Mouse (Mus musculus) cerebellum, adult 18-20 months (tissue): ENCODE measurements around the gene Prkn.
A peak's percentile ranks its signal among the peaks of the same experiment; 100 is the strongest.
"Not testable (repeated sequence)": the region's sequence is repeated elsewhere in the genome, so short reads cannot be mapped to it uniquely, and the experiment has no call there.

Source experiments
- DNase-seq, 2 experiments: peaks; one replicate each; pipeline ENCODE4 v3.0.0; 2021

Prkn gene

DNA sequence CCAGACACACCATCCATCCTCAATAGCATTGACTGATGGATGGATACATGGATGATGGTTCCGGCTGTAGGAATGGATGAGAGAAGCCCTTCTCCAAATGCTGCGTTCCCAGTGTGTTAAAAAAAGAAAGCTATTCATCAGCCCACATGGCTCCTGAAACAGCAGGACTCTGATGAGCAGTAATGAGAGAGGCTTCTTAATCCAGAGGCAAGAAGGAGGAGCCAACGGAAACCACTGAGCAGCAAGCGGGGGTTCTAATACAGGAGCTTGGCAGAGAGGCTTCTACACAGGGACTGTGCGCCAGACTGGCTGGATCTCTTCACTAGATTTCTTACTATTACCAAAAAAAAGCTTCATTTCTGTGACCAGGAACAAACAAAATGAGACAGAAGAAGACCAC lies 1093.6 kb downstream of the Prkn start:
- no peak for DNase-seq

DNA sequence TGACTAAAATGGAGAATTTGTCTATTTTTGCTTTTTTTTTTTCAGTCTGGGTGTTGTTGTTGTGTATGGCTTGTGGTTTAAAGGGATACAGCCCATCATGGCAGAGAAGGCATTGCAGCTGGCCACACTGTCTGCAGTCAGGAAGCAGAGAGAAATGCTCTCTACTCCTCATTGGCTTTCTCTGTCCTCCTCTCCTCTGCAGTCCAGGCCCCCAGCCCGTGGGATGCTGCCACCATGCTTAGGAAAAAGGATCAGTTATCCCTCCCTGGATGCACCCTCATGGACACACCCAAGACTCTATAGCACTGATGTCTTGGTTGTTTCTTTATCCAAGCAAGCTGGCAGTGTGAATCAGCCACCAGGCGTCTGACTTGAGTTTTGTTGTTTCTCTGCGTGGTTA lies 1107.3 kb downstream of the Prkn start:
- DNase-seq, result no peak

DNA sequence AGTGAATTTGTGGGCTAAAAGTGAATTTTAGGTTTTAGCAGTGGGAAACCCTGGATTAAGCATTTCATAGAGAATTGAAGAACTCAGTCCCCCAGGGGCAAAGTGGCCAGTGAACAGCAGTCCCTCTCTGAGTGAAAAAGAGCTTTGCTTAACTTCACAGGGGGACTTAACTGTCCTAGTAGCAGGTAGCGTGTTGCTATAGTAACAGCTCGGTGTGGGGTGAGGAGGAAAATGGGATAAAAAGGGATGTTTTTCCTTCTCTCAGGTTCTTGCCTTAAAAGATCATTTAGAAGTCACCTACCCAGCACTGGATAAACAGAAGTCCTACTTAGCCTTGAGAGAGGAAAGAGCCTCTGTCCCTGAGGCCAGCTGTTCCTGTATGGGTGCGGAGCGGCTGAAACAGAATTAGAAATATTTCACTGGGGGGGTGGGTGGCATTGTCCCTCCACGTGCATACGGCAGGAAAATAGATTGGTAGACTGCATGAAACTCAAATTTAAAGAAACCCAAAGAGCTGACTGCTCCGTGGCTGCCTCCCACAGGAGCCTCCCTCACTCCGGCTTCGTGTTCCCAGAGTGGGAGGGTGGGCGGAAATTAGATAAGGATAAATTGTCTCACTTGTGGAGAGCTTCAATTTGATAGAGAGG lies 1109.5 kb downstream of the Prkn start:
- DNase-seq, result no peak

DNA sequence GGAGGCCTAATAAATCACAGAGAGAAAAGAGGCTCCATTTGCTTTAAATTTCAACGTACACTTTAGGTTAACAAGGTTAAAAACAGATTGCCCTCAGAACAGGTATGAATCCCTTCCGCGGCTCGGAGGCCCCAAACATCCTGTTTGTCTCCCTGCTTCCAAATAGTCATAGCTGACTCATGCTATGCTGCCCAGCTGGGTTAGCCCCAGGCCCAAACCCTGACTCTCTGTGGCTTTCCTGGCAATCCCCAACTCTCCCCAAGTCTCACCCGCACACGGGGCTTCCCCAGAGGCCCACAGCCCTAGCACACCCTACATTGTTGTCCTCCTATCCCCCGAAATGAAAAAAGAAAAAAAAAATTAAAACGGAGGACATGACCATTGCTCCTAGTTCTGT lies 1110.0 kb downstream of the Prkn start:
- DNase-seq, result no peak

GRCm38 (mm10) chr17:11955317-11955716 lies 1115.1 kb downstream of the Prkn start:
- no peak for DNase-seq

GRCm38 (mm10) chr17:11960492-11960891 lies 1120.3 kb downstream of the Prkn start:
- no peak for DNase-seq

- DNase-seq, result no peak
Measured at GRCm38 (mm10) chr17:11962808-11963207, 1122.6 kb downstream of the Prkn start.

DNA sequence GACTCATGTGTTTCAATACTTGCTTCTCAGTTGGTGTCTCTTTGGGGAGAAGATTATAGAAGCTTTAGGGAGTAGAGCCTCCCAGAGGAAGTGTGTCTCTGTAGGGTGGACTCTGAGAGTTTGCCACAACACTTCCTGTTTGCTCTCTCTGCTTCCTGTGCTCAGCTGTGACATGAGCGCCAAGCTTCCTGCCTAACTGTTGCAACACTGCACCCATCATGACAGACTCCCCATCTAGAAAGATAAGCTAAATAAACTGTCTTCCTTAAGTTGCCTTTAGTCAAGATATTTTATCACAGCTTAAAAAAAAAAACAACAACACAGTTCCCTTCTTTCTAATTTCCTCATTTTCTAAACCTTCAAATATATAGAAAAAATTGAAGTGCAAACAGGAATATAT lies 1130.0 kb downstream of the Prkn start:
- no peak for DNase-seq

- peak; percentile 26 to 53 for DNase-seq
Measured at GRCm38 (mm10) chr17:11972550-11972949, 1132.4 kb downstream of the Prkn start.

GRCm38 (mm10) chr17:11972969-11973787 lies 1133.0 kb downstream of the Prkn start:
- DNase-seq, result peak; percentile 58 to 65

GRCm38 (mm10) chr17:11975062-11975607 lies 1135.0 kb downstream of the Prkn start:
- DNase-seq, result peak; percentile 78

GRCm38 (mm10) chr17:11978260-11978821 lies 1138.2 kb downstream of the Prkn start:
- peak in 1 of 2 experiments; percentile 20 for DNase-seq

DNA sequence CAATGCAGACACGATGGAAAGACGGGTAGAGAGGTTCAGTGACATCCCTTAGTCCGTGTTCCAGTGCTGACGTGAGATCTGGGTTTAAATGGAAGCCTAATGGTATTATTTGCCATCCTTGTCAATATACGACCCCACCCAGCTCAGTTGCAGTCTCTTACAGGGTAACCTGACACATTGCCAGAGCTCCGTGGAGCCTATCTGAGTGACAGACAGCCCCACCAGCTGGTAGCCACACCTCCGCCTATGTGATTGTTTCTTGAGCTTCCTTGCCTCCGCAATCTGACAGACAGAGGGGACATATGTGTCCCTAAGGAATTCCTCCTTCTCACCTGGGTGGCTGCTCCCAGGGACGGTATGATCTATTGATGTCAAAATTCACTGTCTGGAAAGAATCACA lies 1141.5 kb downstream of the Prkn start:
- DNase-seq, result no peak

DNA sequence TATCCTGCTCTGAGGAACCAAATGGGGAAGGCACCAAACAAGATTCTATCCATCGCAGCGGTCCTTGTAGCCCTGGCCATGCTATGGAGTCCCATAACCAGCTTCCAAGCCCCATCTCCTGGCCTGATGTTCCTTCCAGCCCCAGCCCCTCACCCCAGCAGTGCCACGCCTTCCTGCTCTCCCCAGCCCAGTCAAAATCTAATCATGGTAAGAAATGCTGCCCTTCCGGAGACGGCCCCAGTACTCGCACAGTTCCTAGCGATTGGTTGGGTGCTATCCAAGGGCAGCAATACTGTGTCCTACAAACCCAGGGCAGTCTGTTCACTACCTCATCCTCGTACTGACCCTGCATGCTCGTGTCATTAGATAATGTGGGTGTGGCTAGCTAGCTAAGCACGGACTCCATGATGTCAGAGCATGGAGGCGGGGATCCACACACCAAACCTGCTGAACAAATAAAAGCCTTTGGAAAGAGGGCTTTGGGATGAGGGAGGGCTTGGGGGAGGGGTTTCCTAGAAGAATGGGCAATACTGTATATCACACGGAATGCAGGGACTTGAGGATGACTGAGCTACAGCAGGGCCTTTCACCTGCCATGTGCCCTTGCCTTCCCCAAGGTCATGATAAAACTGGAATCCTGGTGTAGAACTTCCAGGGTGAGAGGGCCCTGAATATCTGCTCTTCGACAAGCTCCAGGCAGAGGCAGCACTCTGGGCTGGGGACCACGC lies 1148.1 kb downstream of the Prkn start:
- DNase-seq, result no peak

DNA sequence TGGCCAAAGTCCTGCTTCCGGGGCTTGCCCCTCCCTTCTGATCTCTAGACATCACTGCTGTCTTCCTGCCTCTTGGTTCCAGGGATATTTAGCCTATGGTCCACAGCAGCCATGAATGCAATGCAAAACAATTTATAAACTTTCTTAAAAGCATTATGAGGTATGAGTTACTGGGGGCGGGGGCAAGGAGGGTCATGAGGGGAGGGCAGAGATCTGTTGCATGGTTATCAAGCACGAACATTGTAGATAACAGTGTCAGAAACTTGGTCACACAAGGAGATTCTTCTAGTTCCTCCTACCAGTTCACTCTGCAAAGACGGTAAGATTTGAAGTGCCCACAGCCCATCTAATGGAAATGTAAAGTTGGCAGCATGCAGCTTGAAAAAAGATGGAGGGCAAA lies 1149.1 kb downstream of the Prkn start:
- no peak for DNase-seq

DNA sequence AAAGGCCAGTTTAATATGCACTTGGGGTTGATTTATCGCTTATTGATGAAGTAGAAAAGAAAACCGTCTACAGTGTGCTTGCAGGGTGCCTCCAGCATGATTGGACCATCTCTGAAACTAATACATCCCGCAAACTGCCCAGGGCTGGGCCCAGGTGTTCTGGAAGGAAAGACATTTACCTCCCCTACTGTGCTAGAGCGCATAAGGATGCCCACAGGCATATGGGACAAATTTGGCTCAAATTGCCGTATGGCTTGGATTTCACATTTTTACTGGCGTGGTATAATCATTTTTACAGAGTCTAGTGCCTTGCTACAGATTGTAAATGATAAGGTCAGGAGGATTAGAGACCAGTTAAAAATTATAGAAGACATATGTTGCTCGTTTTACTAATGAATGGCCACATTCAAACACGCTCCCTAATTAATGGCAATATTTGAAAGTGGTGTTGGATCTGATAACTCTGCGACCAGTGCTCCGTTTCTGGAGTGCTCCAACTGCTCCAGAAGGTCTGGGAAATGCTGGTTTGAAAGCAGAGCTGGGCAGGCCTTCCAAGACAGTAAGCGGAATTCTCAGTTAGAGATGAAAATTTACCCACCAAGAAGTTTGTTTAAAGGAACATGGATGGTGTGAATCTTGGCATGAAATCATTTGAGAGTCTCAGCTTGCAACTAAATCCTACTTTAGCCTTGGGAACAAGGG lies 1150.4 kb downstream of the Prkn start:
- DNase-seq, result no peak

GRCm38 (mm10) chr17:11993249-11993648 lies 1153.1 kb downstream of the Prkn start:
- peak; percentile 62 to 66 for DNase-seq

DNA sequence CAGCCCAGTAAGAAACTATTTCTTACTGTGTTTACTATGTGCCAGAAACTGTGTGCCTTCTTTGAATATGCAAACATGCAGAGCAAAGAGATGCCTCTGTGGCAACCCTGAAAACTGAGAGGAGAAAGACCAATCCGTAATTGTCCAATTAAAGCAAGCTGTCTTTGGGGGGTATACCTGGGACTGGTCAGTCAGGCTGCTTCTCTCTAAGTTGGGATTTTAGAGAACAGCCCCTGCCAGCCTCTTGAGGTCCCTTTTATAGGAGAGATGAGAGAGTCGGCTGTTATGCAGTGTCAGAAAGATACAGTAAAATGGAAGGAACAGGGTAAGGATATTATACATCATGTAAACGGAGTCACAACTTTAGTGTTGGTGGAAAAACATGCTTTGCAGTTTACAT lies 1154.1 kb downstream of the Prkn start:
- DNase-seq, result no peak

DNA sequence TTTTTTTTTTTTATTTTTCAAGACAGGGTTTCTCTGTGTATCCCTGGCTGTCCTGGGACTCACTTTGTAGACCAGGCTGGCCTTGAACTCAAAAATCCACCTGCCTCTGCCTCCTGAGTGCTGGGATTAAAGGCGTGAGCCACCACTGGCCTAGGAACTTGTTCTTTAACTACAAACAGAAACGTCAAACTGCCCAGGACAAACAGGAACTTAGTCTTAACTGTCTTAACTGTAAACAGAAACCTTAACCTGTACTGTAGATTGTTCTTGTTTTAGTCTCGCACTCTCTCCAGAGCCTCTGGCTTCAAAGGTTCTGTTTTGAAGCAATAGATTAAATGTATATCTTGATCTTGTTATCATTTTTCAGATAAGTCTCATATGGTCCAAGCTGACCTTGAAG lies 1154.6 kb downstream of the Prkn start:
- DNase-seq, result not testable (repeated sequence)

DNA sequence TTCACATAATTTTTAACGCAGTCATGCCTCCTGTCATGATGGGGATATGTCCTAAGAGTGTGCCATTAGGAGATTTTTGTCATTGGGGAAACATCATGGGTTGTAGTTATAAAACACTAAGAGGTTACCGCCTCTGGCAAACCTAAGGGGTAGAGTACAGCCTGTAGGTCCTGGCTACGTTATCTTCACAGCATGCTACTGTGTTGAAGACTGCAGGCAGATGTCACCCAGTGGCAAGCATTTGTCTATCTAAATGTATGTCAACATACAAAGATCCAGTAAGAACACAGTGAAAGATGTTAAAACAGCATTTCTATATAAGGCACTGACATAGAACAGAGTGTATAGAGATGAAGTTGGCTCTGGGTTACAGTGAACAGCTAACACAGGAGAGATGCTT lies 1155.3 kb downstream of the Prkn start:
- DNase-seq, result no peak

DNA sequence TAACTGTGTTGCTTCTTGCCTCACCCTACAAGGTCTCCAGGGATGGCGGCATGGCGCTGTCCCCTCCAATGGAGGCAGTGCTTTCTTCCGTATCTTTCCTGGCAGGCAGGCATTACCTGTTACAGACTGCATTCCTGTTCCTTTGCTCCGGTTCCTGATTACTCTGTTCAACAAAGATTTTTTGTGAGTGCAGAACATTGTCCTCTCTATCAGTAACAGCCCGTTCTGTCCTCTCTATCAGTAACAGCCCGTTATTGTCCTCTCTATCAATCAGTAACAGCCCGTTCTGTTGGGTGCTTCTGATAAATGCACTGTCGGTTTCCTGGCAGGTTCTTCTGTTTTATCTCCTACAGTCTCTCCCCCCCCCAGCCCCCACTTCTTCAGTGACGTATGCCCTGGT lies 1156.1 kb downstream of the Prkn start:
- DNase-seq, result no peak

- no peak for DNase-seq
Measured at GRCm38 (mm10) chr17:12000285-12000684, 1160.1 kb downstream of the Prkn start.

DNA sequence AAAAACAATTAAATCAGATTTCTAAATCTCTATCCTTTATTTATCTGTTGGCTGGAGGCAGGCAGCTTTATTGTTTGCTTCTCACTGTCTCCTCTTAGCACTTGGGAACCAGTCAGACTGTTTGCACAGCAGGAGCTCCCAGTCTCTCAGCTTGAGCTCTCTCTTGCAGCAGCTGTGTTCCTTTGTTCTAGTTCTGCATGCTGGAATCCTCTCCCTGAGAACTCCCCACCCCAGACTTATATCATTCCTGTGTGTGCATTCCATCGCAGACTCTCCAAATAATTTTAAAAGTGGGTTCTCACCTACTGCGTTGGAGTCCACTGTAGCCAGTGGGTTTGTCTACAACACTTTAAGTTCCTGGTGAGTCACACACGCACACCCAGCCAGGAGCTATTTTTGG lies 1181.1 kb downstream of the Prkn start:
- DNase-seq, result no peak
